Mouse (Mus musculus): ENCODE data around the gene Rab37.

Gene Rab37

DNA sequence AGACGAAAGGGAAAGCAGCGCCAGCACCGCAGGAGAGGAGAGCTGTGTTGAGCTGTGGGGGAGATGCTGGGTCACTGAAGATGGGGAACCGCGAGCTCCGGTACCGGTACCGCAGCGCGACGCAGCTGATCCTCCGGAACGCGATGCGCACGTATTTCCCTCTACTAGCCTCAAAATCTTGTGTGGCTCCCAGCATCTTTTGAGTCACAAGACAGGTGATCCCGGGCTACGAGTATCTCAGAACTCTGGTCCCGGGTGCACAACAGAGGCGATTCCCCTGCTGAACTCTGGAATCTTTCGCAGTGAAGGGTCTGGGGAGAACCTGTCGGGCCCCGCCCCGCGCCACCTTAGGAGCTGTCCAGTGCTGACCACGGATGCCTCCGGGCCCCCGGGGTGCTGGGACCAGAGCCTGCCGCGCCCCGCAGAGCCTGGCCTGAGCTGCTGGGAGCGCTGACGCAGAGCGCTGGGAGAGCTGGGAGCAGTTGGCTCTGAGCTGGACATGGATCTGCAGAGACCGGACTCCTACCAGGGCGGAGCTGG, at the start of gene Rab37:
Rab37 (plus strand) TSS at position 70 of the 540 bp plus-strand sequence.
- no peak for DNase-seq

DNA sequence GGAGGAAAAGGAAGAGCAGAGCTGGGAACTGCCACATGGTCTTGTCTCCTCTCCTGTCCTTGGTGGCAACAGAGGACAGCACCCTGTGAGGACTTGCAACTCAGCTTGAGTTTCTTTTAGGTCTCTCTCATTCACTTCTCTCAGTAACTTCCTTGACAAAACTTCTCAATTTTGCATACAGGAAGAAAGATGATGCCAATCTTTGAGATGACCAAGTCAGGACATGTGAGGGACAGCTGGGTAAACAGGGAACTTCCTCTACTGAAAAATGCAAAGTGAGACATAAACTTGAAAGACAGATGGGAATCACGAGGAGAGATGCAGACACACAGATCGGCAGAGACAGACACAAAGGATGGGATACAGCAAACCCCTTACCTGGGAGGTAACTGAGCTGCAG, 43.0 kb upstream of the Rab37 start, which contains the start of gene Cd300ld3:
Cd300ld3 (minus strand) TSS at position 151 of the 400 bp plus-strand sequence.
- DNase-seq: no peak

DNA sequence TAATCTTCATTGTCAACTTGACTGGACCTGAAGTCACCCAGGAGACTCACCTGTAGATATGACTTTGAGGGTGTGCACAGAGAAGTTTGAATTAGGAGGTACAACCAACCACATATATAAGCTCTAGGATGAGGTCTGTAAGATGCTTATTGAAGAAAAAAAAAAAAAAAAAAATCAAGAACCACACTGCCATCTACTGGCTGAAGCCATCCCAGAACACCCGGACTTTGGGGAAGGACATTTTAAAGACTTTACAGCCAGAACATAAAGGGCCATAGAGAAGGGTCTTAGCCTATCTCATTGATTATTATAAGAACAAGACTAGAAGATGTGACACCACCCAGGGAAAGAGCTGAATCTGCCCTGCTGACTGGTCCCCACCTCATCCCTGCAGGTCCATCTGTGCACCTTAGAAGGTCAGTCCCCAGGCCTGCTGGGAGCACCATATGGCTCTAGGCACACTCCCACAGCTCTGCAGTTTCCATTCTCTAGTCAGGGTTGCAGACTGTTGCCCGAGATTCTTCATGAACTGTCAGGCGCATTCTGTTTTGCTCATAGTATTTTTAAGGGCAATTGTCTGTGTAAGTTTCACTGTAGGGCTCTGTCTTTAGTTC, 41.8 kb upstream of the Rab37 start:
- peak; percentile 17 for DNase-seq

DNA sequence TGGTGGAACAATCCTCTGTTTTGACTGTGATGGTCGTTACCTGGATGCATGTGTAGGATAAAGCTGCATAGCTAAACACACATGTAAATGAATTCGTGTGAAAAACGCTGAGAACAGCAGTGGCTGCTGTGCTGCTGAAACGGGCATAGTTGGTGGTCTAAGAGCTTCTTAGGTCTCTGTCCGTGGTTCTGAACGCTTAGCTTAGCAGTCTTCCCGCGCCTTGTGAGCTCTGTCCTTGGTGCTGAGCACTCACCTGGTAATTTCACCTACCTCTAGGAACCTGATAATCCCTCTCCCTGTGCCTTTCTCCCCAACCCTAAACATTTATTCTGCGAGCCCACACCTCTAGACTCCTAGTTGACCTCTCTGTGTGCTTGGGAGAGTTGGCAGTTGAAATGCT, 39.0 kb upstream of the Rab37 start:
- DNase-seq: no peak

DNA sequence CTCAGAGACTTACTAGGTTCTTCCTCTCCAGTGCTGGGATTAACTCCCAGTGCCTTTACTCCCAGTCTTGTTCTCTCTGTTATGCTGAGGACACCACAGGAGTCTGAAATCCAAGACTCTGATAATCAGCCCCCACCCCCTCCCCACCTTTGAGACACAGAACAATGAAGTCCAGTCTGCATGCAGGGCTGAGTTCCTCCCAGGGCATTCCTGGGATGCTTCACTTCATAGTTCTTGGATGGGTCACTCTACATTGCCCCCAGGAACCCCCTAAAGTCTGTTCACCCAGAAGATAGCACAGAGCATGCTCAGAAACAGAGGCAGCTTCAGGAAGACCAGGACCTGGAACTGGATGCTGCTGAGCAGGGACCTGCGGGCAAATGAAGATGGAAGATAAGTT, 38.2 kb upstream of the Rab37 start:
- no peak for DNase-seq

DNA sequence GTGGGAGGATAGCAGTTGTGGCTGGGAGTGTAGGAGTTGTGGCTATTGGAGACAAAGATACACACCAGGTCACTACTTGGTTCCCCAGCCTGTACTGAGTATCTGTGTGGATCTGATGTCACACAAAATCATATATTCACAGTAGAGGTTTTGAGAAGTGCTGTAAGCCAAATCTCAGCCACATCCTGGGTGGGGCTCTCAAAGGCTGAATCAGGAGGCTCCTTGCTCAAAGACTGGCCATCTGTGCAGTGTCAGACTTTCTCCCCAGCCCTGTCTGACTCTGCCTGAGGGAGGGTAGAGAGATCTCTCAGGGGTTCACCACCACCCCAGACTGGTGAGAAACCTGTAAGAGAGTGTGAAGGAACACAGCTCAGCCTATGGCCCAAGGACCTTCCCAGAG, 36.7 kb upstream of the Rab37 start:
- DNase-seq: no peak

DNA sequence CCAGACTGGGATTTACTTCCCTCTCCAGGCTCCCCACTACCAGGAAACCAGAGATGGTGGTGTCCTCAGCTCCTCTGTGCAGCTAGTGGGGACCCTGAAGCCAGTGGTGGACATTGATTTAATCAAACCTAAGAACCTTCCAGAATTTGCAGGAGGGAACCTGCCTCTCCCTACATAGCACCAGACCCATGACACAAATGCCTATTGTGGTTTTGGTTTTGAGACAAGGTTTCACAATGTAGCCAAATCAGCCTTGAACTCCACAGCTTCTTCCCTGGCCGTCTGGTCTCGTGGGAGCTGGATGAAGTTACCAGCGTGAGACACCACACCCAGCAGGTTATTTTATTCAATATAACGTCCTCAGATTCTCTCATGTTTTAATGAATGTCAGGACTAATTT, 32.5 kb upstream of the Rab37 start:
- DNase-seq: no peak

DNA sequence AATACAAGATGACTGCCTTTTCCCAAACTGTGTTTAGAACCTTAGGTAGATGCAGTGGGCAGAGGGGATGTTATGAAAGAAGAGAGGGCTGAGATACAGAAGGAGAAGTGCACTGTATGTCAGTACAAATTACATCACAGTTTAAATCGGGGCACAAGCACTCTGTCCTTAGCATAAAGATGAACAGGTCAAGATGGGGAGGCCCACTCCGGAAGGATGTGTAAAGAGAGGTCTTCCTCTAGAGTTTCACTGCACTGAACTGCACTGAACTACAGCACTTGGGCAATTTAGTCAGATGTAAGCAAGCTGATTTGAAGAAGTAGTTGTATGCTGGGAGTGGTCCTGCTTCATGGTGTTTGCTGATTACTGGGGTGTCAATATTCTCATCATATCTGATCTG, 31.4 kb upstream of the Rab37 start:
- DNase-seq: no peak

DNA sequence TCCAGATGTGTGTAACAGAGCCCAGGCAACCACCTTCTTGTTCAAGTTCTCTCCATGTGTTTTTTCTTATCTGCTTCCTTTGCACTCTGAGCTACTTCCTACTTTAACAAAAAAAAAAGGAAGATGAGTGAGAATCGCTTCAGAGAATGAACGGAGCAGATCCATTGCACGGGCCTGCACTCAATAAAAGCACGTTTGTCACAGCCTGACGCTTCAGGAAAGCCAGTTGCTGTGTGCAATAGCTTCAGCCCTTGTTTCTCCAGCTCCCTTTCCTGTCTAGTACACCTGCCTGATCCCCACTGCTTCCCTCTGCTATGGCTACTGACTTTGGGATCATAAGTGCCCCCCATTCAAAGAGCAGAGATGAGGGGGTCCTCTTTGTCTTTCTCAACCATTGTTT, 29.2 kb upstream of the Rab37 start, which contains the start of gene Cd300e:
Cd300e (minus strand) TSS at position 101 of the 400 bp plus-strand sequence.
- DNase-seq: no peak

DNA sequence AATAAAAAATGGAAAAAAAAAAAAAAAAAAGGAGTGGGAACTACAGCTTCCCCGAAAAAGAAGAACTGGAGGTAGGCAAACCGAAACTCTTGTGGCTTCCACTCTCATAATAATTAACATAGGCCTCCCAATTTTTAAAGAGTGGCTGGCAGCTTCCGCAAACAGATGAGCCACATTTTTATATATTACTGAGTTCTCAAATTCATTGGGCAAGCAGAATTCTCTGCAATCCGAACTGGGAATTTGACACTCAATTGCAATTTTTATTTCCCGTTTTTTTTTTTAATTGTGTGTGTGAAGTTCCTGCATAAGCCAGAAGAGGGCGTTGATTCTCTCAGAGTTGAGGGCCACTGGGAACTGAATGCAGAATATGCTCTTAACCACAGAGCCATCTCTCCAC, 24.5 kb upstream of the Rab37 start:
- DNase-seq: no peak

DNA sequence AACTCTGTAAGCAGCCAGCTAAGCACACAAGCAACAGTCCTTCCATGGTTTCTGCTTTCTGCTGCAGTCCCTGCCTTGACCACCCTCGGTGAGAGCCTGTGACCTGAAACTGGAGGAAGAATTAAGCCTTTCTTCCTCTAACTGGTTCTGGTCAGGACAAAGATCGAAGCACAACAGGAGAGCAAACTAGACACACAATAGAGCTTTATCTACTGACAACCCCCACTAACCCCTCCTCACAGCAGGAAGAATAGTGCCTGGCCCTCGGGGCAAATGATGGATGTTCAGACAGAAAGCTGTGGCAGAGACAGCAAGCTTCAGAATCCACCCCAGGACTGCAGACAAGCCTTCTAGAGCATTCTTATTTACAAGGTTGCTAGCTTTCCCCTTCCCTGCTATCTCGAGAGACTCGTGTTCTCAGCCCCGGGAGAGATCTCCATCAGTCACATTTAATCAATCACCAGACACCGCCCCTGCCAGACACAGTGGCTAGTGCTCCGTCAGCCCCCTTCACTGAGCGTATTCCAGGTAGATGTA, 20.1 kb upstream of the Rab37 start:
- DNase-seq: no peak

DNA sequence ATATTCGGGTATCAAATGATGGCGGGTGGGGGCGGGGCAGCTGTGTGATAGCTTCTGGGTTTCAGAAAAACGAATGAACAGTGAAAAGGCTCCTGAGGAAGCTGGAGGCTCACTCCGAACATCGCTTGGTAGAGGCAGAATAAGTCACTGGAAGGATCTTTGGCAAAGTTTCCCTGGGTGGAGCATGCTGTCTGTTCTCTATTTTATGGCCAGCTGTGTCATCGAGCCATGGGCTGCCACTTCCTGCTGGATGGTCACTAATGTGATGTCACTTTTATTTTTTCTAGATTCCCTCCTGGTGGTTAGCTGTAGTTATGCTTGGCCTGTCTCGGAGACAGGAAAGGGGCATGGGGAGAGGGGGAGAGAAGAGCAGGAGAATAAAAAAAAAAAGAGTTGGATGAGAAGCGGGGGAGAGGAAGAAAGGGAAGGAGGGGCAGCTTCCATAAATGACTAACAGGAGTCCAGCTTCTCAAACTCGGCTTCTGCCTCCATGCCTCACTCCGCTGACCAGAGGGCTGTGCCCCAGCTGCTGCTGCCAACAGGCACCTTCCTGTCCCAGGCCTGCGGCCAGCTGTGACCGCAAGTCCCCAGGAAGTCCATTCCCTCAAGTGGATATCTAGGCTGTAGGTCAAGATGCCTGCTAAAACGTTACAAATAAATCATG, 19.5 kb upstream of the Rab37 start:
- DNase-seq: no peak

DNA sequence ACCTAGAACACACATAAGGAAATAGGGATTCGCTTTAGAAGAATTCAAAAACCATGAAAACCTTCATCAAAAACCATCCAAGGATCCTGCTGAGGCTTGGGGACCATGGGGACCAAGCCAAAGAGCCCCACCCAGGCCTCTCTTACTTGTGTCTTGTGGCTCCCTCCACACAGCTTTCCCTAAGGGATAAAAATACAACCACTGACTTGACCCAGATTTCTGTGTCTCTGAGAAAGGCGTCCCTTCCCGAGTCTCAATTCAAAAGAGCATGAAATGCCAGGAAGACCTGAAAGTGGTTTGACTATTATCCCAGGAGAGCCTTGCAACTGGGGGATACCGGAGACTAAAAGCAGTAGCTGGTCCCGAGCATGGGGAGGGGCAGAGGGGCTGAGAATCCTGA, 18.2 kb upstream of the Rab37 start:
- no peak for DNase-seq

DNA sequence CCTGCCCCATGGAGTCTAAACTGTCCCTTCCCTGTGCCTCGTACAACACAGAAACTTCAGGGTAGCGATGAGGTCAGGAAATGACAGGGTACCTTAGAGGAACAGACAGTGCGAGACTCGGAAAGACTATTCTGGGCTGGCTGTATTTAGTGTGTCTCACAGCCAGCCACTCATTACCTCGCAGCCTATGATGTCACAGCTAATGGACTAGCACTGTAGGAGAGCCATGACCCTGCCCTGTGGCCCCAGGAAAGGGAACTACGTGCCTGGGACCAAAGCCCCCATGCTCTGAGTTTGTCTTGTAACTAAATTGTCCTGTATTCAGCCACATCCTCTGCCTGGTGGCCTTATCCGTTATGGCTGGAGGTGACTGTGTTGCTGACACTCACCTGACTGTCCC, 15.8 kb upstream of the Rab37 start:
- no peak for DNase-seq

DNA sequence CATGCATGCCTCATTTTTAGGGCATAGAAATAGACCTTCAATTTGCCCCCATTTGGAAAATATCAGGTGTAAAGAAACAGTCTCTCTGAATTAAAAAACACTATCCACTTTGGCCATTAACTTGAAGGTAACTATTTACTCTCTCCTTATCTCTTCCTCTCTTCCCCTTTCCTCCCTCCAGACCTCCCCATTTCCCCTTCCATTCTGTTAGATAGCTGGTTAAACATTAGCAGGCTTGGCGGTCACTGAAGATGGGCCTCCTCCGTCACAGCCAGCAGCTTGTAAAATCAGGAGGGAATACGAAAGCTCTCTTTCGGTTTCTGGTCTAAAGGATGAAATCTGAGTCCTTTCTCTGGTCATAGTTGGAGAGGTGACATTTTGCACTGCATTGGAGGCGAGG, 15.4 kb upstream of the Rab37 start:
- no peak for DNase-seq

DNA sequence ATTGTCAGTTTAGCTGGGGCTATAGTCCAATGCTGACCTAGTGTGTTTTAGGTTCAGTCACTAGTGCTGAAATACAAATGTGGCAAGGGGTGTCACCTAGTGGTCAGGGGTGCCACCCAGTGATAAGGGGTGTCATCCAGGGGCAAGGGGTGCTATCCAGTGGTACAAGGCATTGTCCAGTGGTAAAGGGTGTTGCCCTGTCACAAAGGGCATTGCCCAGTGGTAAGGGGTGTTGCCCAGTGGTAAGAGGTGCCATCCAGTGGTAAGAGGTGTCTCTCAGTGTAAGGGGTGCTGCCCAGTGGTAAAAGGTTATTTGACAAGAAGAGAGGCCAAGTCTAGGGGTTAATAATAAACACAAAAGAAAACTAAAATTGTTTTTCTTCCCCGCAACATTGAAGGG, 13.8 kb upstream of the Rab37 start:
- no peak for DNase-seq

DNA sequence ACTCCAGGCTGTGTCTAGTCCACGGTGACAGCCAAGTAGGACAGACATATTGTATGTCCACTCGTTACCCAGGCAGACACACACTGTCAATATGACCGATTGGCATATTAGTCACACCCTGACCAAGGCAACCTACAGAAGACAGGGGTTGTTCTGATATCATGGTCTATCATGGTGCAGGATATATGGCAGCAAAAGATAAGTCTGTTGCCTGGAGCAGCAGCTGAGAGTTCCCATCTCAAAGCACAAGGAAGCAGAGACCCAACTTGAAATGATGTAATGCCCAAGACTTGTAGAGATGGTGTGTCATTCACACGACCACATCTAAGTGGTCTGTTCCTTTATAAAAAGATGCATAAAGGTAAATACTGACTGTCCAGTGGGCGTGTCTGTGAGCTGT, 12.6 kb upstream of the Rab37 start:
- no peak for DNase-seq

DNA sequence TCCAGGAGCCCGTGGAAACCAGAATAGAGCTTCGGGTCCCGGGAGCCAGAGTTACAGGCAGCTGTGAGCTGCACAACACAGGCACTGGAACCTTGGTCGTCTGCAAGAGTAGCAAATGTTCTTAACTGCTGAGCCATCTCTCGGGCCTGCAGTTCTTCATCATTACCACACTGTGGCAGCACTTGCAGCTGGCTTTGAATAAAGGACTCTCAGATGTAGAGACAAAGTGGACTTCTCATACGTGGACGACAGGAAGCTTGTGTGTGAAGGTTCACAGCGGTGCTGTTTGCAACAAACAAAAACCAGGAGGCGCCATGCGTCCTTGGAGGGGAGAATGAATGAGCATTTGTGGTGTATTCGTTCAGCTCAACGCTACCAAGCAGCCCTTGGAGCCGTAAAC, 10.3 kb upstream of the Rab37 start:
- peak; percentile 27 for DNase-seq

DNA sequence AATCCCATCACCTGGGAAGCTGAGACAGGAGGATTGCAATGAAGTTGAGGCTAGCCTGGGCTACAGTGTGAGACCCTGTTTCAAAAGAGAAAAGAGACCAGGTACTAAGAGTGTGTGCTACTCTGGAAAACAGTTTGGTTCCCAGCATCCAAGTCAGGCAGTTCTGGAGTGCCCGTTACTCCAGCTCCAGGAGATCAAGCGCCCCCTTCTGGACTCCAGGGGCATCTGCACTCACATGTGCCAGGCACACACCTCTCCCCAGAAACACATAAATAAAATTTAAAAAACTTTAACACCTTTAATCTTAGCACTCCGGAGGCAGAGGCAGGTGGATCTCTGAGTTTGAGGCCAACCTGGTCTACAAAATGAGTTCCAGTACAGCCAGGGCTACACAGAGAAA, 9.9 kb upstream of the Rab37 start:
- DNase-seq: no peak

DNA sequence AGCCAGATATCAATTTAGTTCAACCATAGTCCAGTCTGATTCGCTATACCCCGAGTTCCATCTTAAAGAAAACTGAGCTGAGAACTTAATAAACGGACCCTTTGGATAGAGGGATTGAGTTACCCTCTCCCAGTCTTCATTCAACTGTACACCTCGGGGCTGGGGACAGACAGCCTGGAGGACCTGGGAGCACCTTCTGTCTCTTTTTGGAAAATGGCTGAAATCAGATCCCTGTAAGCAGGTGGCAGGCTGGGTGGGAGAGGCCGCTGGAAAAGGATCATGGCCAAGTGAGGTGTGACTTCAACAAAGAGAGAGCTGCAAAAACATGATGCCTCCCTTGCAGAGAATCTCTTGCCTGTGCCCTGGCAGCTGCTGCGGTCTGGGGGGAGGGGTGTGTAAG, 9.0 kb upstream of the Rab37 start:
- no peak for DNase-seq

DNA sequence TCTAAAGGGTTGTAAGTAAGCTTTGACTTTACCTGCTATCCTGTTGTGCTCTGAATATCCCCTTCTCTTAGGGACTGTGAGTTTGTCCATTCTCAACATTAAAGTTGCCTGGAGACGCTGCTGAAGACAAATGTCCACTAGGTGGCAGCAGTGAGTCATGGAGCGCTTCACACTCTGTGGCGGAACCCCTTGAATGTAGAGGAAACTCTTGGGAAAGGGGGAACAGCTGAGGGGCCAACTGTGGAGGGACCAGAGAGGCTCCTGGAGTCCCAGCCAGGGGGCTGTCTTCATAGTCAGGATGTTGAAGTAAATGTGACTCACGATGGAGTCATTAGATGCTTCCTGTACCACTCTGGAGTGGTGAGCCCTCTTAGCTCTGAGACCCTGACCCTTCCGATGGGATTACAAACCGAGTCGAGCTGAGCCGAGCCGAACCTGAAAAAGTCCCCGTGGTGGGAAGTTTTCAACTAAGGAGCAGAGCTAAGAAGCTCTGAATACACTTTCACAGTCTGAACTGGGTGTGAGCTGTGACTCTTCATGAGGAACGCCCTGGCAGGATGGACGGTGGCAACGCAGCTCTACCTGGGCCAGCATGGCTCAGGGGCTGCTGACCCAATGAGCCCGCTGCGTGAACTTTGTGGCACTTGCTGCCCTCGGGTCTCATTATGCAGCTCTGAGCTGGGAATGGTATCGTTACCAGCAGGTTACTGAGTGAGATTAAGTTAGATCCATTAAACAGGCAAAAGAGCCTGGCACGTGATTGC, 7.7 kb upstream of the Rab37 start:
- peak; percentile 86 for DNase-seq

DNA sequence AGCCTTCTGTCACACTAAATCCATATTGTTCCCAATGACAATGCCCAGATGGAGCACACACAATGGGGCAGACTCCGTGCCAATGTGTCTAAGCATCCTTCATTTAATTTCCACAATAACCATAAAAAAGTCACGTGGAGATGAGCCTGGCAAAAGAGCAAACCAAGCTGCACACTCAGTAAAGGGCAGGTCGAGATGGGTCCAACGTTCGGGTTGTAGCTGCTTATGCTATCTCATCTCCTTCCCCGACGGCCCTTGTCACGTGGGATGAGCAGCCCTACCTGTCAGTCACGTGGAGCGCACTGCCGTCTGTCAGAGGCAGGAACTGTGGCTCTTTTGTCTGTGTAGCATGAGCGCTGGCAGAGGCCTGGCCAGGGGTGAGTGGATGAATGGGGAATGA, 6.6 kb upstream of the Rab37 start:
- no peak for DNase-seq

DNA sequence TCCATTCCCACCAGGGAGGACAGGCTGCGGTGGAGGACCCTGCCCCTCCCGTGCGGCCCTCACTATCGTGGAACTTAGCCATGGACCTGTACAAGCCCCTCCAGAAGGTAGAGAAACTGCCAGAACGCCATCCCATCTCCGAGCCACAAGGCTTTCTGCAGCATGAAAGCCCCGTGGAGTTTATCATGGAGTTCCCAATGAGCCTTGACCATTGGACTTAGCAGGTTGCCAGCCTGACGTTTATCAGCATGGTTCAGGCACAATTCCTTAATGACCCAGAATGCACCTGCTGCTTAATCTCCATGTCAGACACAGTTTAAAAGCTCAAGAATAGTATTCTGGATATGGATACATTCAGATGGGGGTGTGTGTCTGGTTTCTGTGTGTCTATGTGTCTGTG, 6.2 kb upstream of the Rab37 start:
- DNase-seq: no peak

DNA sequence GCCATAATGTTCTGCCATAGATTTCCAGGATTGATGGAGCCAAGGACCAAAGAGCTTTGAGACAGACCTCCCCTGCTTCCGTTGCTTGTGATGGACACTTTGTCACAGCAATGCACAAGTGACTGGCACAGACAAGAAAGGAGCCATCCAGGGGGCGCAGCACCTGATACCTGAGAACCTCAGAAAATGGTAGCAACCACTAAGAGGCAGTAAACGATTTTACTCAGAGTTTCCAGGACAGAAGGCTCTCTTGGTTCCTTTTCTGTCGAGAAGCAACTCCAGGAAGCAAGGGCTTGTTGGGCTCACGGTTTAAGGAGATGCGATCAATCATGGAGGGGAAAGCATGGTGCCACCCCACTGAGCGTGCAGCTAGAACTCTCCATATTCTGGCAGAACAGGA, 5.0 kb upstream of the Rab37 start:
- no peak for DNase-seq

Data from right cerebral cortex, postnatal 14 days (tissue).